Mouse (Mus musculus): ENCODE results near the gene Zfp985. TPM values are rescaled to one million over a fixed set of nuclear protein-coding genes. Genes with fewer than 3 reads are reported as not detected.
"Not testable (repeated sequence)": the region's sequence is repeated elsewhere in the genome, so short reads cannot be mapped to it uniquely, and the experiment has no call there.

Zfp985 gene
- polyA plus RNA-seq (2015; fragmentation: Nextera tagmentation; extraction: Ambion mirVana): 0.10 and 0.12 TPM in 2 replicates

GRCm38 (mm10) chr4:147553071-147553470 lies at the start of gene Zfp985:
Gene Zfp985 (plus strand): TSS chr4:147553277.
- ATAC-seq; H3K4me1 ChIP-seq (ENCODE audit: control insufficient read depth, insufficient read depth, low read length); H3K36me3 ChIP-seq (ENCODE audit: control insufficient read depth, insufficient read depth, low read length); H3K4me2 ChIP-seq (ENCODE audit: low read length); H3K27me3 ChIP-seq (ENCODE audit: control insufficient read depth, insufficient read depth, low read depth, low read length); H3K27ac ChIP-seq (ENCODE audit: low read length); H3K4me3 ChIP-seq (ENCODE audit: low read depth, low read length); H3K9ac ChIP-seq (ENCODE audit: low read depth, low read length): not testable (repeated sequence)
- peaks cover 11% of the 10 kb centered on the region for H3K9me3 ChIP-seq (replicated peaks; ENCODE audit: control insufficient read depth, low read length, poor library complexity, severe bottlenecking)
- WGBS: 82% methylated on average over 5 of the region's 5 CpGs

- no peak overlapping the region for H3K4me2 ChIP-seq (ENCODE audit: low read length)
- H3K9me3 ChIP-seq (replicated peaks; ENCODE audit: control insufficient read depth, low read length, poor library complexity, severe bottlenecking): peaks cover 23% of the 10 kb centered on the region
- 84% methylated on average over 2 of the region's 2 CpGs for WGBS
- H3K27me3 ChIP-seq (ENCODE audit: control insufficient read depth, insufficient read depth, low read depth, low read length): no peaks in the 10 kb centered on the region
- H3K27ac ChIP-seq (ENCODE audit: low read length): no peak overlapping the region
- no peaks in the 10 kb centered on the region for H3K4me1 ChIP-seq (ENCODE audit: control insufficient read depth, insufficient read depth, low read length)
- no peak overlapping the region for H3K9ac ChIP-seq (ENCODE audit: low read depth, low read length)
- H3K4me3 ChIP-seq (ENCODE audit: low read depth, low read length): no peak overlapping the region
- no peaks in the 10 kb centered on the region; the same call in 1 of the 2 replicates for H3K36me3 ChIP-seq (ENCODE audit: control insufficient read depth, insufficient read depth, low read length)
- ATAC-seq: no peak
Measured at GRCm38 (mm10) chr4:147509174-147509573, 43.9 kb upstream of the Zfp985 start.

DNA sequence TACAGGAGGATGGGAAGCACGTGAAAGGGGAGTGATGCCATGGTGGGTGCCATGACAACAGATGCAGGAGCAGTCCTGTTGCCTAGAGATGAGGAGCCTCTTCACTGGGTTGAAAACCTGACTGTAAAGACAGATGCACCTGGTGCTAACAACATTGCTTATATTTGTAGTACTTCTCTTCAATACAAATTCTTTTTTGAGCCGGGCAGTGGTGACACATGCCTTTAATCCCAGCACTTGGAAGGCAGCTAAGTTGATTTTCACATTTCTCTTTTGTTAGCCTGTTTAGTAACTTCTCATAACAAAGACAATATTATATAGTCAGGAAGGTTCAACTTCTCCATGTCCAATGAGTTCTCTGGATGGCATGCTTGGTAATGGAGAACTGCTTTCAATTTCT lies 34.1 kb upstream of the Zfp985 start:
- H3K36me3 ChIP-seq (ENCODE audit: control insufficient read depth, insufficient read depth, low read length): no peaks in the 10 kb centered on the region
- H3K4me1 ChIP-seq (ENCODE audit: control insufficient read depth, insufficient read depth, low read length): no peaks in the 10 kb centered on the region
- H3K4me2 ChIP-seq (ENCODE audit: low read length): no peak overlapping the region
- no peak overlapping the region for H3K4me3 ChIP-seq (ENCODE audit: low read depth, low read length)
- no peak overlapping the region for H3K27ac ChIP-seq (ENCODE audit: low read length)
- H3K9ac ChIP-seq (ENCODE audit: low read depth, low read length): no peak overlapping the region
- H3K9me3 ChIP-seq (replicated peaks; ENCODE audit: control insufficient read depth, low read length, poor library complexity, severe bottlenecking): peaks cover 66% of the 10 kb centered on the region
- no peak for ATAC-seq
- 71% methylated on average over 2 of the region's 2 CpGs for WGBS
- H3K27me3 ChIP-seq (ENCODE audit: control insufficient read depth, insufficient read depth, low read depth, low read length): no peaks in the 10 kb centered on the region

DNA sequence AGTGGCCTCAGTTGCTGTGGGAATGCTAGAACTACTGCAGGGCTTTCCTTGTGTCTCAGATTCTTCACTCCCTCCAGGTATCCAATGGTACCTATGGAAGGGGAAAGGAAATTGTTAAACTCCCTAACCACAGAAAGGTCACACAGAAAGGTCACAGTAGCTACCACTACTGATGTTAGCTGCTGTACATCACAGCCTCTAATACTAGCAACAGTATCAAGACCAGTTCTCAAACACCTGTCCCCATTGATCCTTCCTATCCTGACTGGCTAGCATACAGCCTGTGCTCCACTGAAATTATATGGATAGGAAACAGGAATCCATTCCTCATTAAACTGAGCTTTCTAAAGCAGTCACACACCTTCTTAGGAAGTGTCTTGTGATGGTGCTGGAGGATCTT lies 33.0 kb upstream of the Zfp985 start:
- no peak overlapping the region for H3K9ac ChIP-seq (ENCODE audit: low read depth, low read length)
- no peak overlapping the region for H3K4me2 ChIP-seq (ENCODE audit: low read length)
- H3K4me1 ChIP-seq (ENCODE audit: control insufficient read depth, insufficient read depth, low read length): no peaks in the 10 kb centered on the region
- H3K36me3 ChIP-seq (ENCODE audit: control insufficient read depth, insufficient read depth, low read length): no peaks in the 10 kb centered on the region
- H3K9me3 ChIP-seq (replicated peaks; ENCODE audit: control insufficient read depth, low read length, poor library complexity, severe bottlenecking): peaks cover 73% of the 10 kb centered on the region
- H3K4me3 ChIP-seq (ENCODE audit: low read depth, low read length): no peak overlapping the region
- no peak for ATAC-seq
- no peak overlapping the region for H3K27ac ChIP-seq (ENCODE audit: low read length)
- no peaks in the 10 kb centered on the region for H3K27me3 ChIP-seq (ENCODE audit: control insufficient read depth, insufficient read depth, low read depth, low read length)

GRCm38 (mm10) chr4:147525125-147525524 lies 28.0 kb upstream of the Zfp985 start:
- WGBS: 81% methylated on average over 1 of the region's 1 CpGs
- H3K4me2 ChIP-seq (ENCODE audit: low read length): no peak overlapping the region
- H3K36me3 ChIP-seq (ENCODE audit: control insufficient read depth, insufficient read depth, low read length): no peaks in the 10 kb centered on the region
- H3K27me3 ChIP-seq (ENCODE audit: control insufficient read depth, insufficient read depth, low read depth, low read length): no peaks in the 10 kb centered on the region
- no peak for ATAC-seq
- H3K4me1 ChIP-seq (ENCODE audit: control insufficient read depth, insufficient read depth, low read length): no peaks in the 10 kb centered on the region
- no peak overlapping the region for H3K27ac ChIP-seq (ENCODE audit: low read length)
- no peak overlapping the region for H3K4me3 ChIP-seq (ENCODE audit: low read depth, low read length)
- H3K9me3 ChIP-seq (replicated peaks; ENCODE audit: control insufficient read depth, low read length, poor library complexity, severe bottlenecking): peaks cover 66% of the 10 kb centered on the region
- no peak overlapping the region for H3K9ac ChIP-seq (ENCODE audit: low read depth, low read length)

DNA sequence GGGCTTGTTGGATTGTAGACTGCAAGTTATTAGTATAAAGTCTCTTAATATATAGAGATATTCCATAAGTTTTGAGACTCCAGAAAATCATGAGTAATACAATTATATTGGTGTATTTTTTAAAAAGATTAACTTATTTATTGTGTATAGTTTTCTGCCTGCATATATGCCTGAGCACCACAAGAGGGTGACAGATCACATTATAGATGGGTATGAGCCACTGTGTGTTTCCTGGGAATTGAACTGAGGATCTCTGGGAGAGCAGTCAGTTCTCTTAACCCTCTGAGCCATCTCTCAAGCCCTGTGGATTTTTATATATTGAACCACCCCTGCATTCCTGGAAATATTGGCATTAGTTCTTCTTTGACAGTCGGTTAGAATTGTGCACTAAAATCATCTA lies 22.7 kb upstream of the Zfp985 start:
- no peak overlapping the region for H3K4me2 ChIP-seq (ENCODE audit: low read length)
- ATAC-seq: no peak
- H3K27me3 ChIP-seq (ENCODE audit: control insufficient read depth, insufficient read depth, low read depth, low read length): no peaks in the 10 kb centered on the region
- H3K9ac ChIP-seq (ENCODE audit: low read depth, low read length): no peak overlapping the region
- no peak overlapping the region for H3K27ac ChIP-seq (ENCODE audit: low read length)
- no peak overlapping the region for H3K4me3 ChIP-seq (ENCODE audit: low read depth, low read length)
- no peaks in the 10 kb centered on the region for H3K4me1 ChIP-seq (ENCODE audit: control insufficient read depth, insufficient read depth, low read length)
- WGBS: 82% methylated on average over 1 of the region's 1 CpGs
- H3K9me3 ChIP-seq (replicated peaks; ENCODE audit: control insufficient read depth, low read length, poor library complexity, severe bottlenecking): peaks cover 43% of the 10 kb centered on the region
- no peaks in the 10 kb centered on the region for H3K36me3 ChIP-seq (ENCODE audit: control insufficient read depth, insufficient read depth, low read length)

GRCm38 (mm10) chr4:147535916-147536315 lies 17.2 kb upstream of the Zfp985 start:
- not testable (repeated sequence) for ATAC-seq; H3K4me2 ChIP-seq (ENCODE audit: low read length); H3K9ac ChIP-seq (ENCODE audit: low read depth, low read length); H3K36me3 ChIP-seq (ENCODE audit: control insufficient read depth, insufficient read depth, low read length); H3K4me1 ChIP-seq (ENCODE audit: control insufficient read depth, insufficient read depth, low read length); H3K27ac ChIP-seq (ENCODE audit: low read length); H3K27me3 ChIP-seq (ENCODE audit: control insufficient read depth, insufficient read depth, low read depth, low read length); H3K4me3 ChIP-seq (ENCODE audit: low read depth, low read length)
- H3K9me3 ChIP-seq (replicated peaks; ENCODE audit: control insufficient read depth, low read length, poor library complexity, severe bottlenecking): peaks cover 28% of the 10 kb centered on the region

- no peaks in the 10 kb centered on the region for H3K4me1 ChIP-seq (ENCODE audit: control insufficient read depth, insufficient read depth, low read length)
- H3K27ac ChIP-seq (ENCODE audit: low read length): no peak overlapping the region
- 78% methylated on average over 2 of the region's 2 CpGs for WGBS
- H3K9me3 ChIP-seq (replicated peaks; ENCODE audit: control insufficient read depth, low read length, poor library complexity, severe bottlenecking): peaks cover 26% of the 10 kb centered on the region
- H3K27me3 ChIP-seq (ENCODE audit: control insufficient read depth, insufficient read depth, low read depth, low read length): no peaks in the 10 kb centered on the region
- no peak overlapping the region for H3K9ac ChIP-seq (ENCODE audit: low read depth, low read length)
- no peak overlapping the region for H3K4me3 ChIP-seq (ENCODE audit: low read depth, low read length)
- no peak overlapping the region for H3K4me2 ChIP-seq (ENCODE audit: low read length)
- ATAC-seq: no peak
- no peaks in the 10 kb centered on the region for H3K36me3 ChIP-seq (ENCODE audit: control insufficient read depth, insufficient read depth, low read length)
Measured at GRCm38 (mm10) chr4:147537702-147538101, 15.4 kb upstream of the Zfp985 start.

- H3K9me3 ChIP-seq (replicated peaks; ENCODE audit: control insufficient read depth, low read length, poor library complexity, severe bottlenecking): peaks cover 29% of the 10 kb centered on the region
Measured at GRCm38 (mm10) chr4:147539918-147540317, 13.2 kb upstream of the Zfp985 start, which contains the start of gene Gm16503. Gene Gm16503 (plus strand): TSS chr4:147540218.

GRCm38 (mm10) chr4:147541105-147541504 lies 12.0 kb upstream of the Zfp985 start:
- Histone ChIP-seq H3K9ac (ENCODE audit: low read depth, low read length) (no peak overlapping the region), H3K4me3 (ENCODE audit: low read depth, low read length) (no peak overlapping the region), H3K4me1 (ENCODE audit: control insufficient read depth, insufficient read depth, low read length) (no peaks in the 10 kb centered on the region), H3K27me3 (ENCODE audit: control insufficient read depth, insufficient read depth, low read depth, low read length) (no peaks in the 10 kb centered on the region), H3K27ac (ENCODE audit: low read length) (no peak overlapping the region), H3K36me3 (ENCODE audit: control insufficient read depth, insufficient read depth, low read length) (no peaks in the 10 kb centered on the region), H3K9me3 (replicated peaks; ENCODE audit: control insufficient read depth, low read length, poor library complexity, severe bottlenecking) (peaks cover 21% of the 10 kb centered on the region), H3K4me2 (ENCODE audit: low read length) (no peak overlapping the region)
- ATAC-seq: no peak

More at GRCm38 (mm10) chr4:147539918-147540317, 13.2 kb upstream of the Zfp985 start, which contains the start of gene Gm16503:
- not testable (repeated sequence) for H3K27me3 ChIP-seq (ENCODE audit: control insufficient read depth, insufficient read depth, low read depth, low read length); H3K4me1 ChIP-seq (ENCODE audit: control insufficient read depth, insufficient read depth, low read length); H3K27ac ChIP-seq (ENCODE audit: low read length); H3K4me3 ChIP-seq (ENCODE audit: low read depth, low read length); H3K4me2 ChIP-seq (ENCODE audit: low read length); H3K36me3 ChIP-seq (ENCODE audit: control insufficient read depth, insufficient read depth, low read length); H3K9ac ChIP-seq (ENCODE audit: low read depth, low read length); ATAC-seq
- 85% methylated on average over 3 of the region's 3 CpGs for WGBS

All from midbrain, embryonic 16.5 days (tissue).